Mouse (Mus musculus) mesoderm, embryonic 11.5 days (tissue): Measurements from ENCODE around the gene Gm11938.

ENCODE experiments used
- DNase-seq: peaks from one replicate; pipeline ENCODE4 v3.0.0-alpha.2; 2012; ENCODE audit warnings: low read depth, low spot score

Gm11938 gene

DNA sequence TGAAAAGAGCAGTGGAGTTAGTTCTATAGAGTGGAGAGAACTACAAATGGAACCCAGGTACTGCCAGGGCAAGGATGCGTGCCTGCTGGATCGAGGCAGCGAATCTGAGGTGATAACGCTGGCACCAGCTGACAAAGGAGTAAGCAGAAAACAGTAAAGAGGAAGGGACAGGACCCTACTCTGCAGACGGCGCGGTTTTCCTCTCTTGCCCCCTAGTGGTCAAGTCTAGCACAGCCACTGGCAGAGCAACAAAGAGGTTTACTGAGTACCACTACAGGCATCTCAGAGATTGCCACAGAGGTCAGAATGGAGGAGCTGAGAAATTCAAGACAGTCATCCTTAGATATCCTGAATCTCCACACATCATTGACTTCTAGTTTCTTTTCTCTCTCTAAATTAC is 29.0 kb downstream of the Gm11938 start:
- peak; percentile 79 for DNase-seq

DNA sequence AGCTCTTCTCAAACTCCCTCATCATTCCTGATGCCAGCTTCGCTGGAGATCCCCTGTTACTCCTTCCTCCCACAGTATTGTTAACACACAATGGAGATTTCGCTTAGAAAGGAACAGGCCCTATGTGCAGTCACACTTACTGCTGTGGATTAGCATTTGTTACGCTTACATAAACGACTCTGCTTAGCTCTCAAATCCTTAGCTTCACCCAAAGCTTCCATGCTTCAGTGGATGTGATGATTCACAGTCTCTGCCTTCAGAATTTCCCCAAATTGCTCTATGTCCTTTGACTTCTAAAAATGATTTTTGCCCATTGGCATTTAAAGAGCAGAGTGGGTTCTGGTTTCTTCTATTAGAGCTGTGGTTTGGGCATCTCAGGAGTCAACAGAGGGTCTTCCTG is 29.9 kb downstream of the Gm11938 start:
- no peak for DNase-seq

DNA sequence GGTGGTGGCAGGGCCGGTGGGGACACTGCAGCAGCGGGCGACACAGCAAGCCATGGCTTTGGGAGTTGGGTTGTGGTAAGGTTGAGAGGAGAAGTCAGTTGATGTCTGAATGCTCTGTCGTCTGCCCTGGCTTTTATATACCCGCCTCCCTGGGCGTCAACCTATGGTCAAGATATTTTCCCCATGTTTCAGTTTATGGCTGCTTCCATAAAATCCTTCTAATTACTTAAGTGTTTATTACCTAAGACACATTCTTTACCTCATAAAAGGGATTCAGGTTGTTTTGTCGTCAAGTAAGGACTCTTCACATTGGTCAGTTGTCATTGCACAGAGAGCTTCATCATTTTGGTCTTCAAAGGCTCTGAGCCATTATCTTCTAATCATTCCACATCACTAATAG is 36.6 kb downstream of the Gm11938 start, which contains the start of gene Krtap3-1:
Gene Krtap3-1 (minus strand): TSS at position 101 of the 400 bp plus-strand sequence.
- DNase-seq = no peak

DNA sequence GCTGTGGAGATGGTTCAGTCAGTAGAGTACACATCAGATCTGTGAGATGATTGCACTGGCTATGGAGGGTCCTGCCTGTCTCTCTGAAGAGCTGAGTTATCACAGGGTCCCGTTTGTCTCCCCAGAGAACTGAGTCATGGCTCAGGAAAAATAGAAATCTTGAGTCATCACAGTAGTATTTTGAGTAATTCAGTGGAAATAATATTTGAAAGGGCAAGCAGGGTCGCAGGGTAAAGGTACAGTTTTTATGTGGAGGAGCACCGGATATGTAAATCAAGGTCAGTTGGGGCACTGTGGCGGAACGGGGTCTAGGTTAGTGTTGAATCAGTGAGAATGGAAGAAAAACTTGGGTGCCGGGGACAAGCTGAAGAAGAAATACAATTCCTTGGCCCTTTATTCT is 40.5 kb downstream of the Gm11938 start:
- no peak for DNase-seq

DNA sequence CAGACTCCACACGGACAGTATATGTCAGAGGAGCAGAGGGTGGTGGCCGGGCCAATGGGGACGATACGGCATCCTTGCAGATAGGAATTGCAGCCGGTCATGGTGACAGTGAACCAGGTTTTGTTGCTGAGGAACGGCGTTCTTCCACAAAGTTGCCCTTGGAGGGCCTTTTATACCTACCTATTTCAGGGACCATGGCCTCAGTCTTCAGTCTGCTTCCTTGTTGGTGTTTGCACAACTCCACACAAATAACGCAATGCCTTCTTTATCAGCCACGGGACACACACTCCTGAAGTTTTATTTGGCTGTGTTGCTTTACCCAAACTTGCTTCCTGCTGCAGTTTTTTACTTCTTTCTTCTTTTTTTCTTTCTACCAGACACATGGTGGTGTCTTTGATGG is 43.7 kb downstream of the Gm11938 start, which contains the start of gene Gm11939:
Gene Gm11939 (minus strand): TSS at position 101 of the 400 bp plus-strand sequence.
- DNase-seq = no peak

DNA sequence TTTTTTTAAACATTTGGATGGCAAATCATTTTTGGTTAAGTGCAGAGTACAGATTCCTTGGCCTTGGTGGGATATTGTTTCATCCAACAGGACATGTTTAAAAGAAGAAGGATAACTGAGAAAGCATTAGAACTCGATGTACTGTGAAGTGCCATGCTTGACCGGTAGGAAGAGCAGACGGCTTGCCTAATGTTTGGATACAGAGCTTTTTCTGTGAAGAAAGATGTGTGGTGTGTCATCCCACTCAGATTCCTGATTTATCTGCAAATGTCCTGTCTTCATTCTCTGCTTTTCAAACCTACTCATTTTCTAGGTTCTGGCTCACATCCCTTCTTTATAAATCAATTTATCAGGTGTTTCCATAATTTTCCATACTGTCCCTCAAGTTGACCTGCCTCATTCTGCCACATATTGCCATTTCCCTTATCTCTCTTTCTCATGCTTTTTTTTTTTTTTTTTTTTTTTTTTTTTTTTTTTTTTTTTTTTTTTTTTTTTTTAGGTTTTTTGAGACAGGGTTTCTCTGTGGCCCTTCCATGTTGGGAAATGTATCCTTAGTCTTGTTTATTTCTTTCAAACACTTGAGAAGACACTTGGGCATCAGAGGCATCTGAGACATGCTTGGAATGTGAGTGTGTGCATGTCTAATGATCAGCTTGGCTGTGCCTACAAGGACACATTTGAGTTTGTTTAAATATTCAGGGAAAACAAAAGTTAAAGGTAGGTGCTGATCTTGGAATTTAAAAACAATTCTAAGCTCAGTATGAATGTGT is 44.9 kb downstream of the Gm11938 start:
- DNase-seq = no peak

DNA sequence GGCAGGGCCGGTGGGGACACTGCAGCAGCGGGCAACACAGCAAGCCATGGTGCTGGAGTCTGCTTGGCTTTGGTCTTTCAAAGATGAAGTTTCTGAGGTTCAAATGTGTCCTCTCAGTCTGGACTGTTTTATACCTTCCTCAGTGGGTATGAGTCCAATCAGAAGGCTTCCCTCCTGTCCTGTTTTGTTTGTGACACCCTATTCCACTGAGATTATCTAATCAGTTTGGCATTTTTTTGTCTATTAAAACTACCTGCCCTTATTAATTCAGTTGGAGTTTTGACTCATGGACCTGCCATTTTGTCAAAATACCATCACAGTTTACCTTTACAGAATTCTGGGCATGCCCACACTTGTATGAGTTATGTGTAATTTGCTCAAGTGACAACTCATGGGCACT is 46.4 kb downstream of the Gm11938 start, which contains the start of gene Krtap3-2:
Gene Krtap3-2 (minus strand): TSS at position 101 of the 400 bp plus-strand sequence.
- DNase-seq = no peak

DNA sequence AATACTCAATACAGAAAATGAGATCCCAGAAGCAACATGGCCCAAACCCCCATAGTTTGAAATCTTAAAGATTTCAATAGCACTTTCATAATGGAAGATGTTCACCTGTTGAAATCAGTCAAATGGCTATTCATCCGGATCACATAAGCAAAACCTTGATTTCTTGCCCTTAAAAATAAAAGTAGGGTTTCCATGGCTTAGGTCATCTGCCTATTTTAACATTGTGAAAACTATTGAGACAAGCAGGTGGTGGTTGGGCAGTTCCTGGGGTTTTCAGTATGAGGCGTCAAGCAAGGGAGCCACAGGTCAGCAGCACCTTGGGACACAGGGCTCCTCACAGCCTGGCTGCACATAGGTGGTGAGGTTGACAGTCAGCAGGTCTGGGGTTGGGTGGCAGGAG is 46.9 kb downstream of the Gm11938 start:
- no peak for DNase-seq
